In genomic region chr1:63928361-63928760, GRCm38 (mm10) we compare ENCODE assay signal across 15 mouse cellular contexts.
"Had no signal": no experiment of that assay in that cellular context is flagged by ENCODE, and none has a peak within 500 bp of the region (broad histone marks: within the 10 kb centered on the region; RNA-seq: fewer than 3 reads in every experiment).

No protein-coding gene starts in this region.

- H3K27ac ChIP-seq: lung, embryonic 15.5 days; macrophage; midbrain, embryonic 13.5 days; midbrain, embryonic 15.5 days; neural tube, embryonic 12.5 days; stomach, embryonic 15.5 days; stomach, postnatal 0 days had no signal

- H3K4me3 ChIP-seq: lung, embryonic 15.5 days; megakaryocyte, embryonic 14.5 days; midbrain, embryonic 13.5 days; midbrain, embryonic 15.5 days; neural tube, embryonic 12.5 days; stomach, embryonic 15.5 days had no signal

- DNase-seq: lung, adult 2 months; lung, postnatal 14 days; lung, postnatal 36 days; right cerebral cortex, postnatal 14 days; thymus, adult 2 months; thymus, postnatal 25 days; thymus, postnatal 4 days had no signal

- H3K36me3 ChIP-seq: lung, embryonic 15.5 days; midbrain, embryonic 13.5 days; midbrain, embryonic 15.5 days; neural tube, embryonic 12.5 days; stomach, embryonic 15.5 days had no signal

- H3K4me1 ChIP-seq: lung, embryonic 15.5 days; megakaryocyte, embryonic 14.5 days; neural tube, embryonic 12.5 days; stomach, embryonic 15.5 days had no signal

- H3K27me3 ChIP-seq: lung, embryonic 15.5 days; midbrain, embryonic 15.5 days; neural tube, embryonic 12.5 days; stomach, embryonic 15.5 days had no signal

- H3K9me3 ChIP-seq: lung, embryonic 15.5 days; megakaryocyte, embryonic 14.5 days; midbrain, embryonic 13.5 days; midbrain, embryonic 15.5 days; neural tube, embryonic 12.5 days; stomach, embryonic 15.5 days had no signal
